Mouse (Mus musculus) midbrain, embryonic 15.5 days (tissue): ENCODE data around the gene Atl2. TPM values are rescaled to one million over a fixed set of nuclear protein-coding genes. Genes with fewer than 3 reads are reported as not detected.

Source experiments
- ATAC-seq: fragments of 200-750 bp; cut with Nextera tagmentation; replicated peaks from 2 replicates; pipeline ENCODE4 v1.8.0; 2017; ENCODE audit warnings: moderate TSS enrichment
- H3K27ac ChIP-seq: fragments of 300-500 bp; sonication (generic); 2 replicates; pipeline ENCODE4 v1.5.1; 2015; ENCODE audit warnings: mild to moderate bottlenecking, inconsistent platforms
- H3K27me3 ChIP-seq: fragments of 300-500 bp; sonication (generic); replicated peaks from 2 replicates; pipeline ENCODE4 v1.6.1; 2015; ENCODE audit warnings: inconsistent platforms
- H3K36me3 ChIP-seq: fragments of 300-500 bp; sonication (generic); replicated peaks from 2 replicates; pipeline ENCODE4 v1.6.1; 2015; ENCODE audit warnings: inconsistent platforms
- H3K4me1 ChIP-seq: fragments of 300-500 bp; sonication (generic); 2 replicates; pipeline ENCODE4 v1.6.1; 2015; ENCODE audit warnings: inconsistent platforms
- H3K4me2 ChIP-seq: fragments of 300-500 bp; sonication (generic); 2 replicates; pipeline ENCODE4 v1.6.1; 2015; ENCODE audit warnings: inconsistent platforms, mild to moderate bottlenecking, moderate library complexity
- H3K4me3 ChIP-seq: fragments of 300-500 bp; sonication (generic); 2 replicates; pipeline ENCODE4 v1.5.1; 2015; ENCODE audit warnings: mild to moderate bottlenecking, inconsistent platforms
- H3K9ac ChIP-seq: fragments of 300-500 bp; sonication (generic); 2 replicates; pipeline ENCODE4 v1.6.1; 2015; ENCODE audit warnings: mild to moderate bottlenecking, inconsistent platforms
- H3K9me3 ChIP-seq: fragments of 300-500 bp; sonication (generic); 2 replicates; pipeline ENCODE4 v1.6.1; 2016; ENCODE audit warnings: inconsistent platforms
- WGBS: fragments of 180-500 bp; shearing (Covaris S2); methylation state at CpG from one replicate; pipeline ENCODE4 v1.1.7; 2015; ENCODE audit warnings: mixed read lengths; 5-methylcytosine and 5-hydroxymethylcytosine counted together
- polyA plus RNA-seq: library from polyadenylated mRNA; unstranded; fragments of >200 nt; fragmentation: Nextera tagmentation; extraction: Ambion mirVana; gene quantifications from 2 replicates; pipeline ENCODE4 v1.2.1, GENCODE M21; 2015

The Atl2 gene
- polyA plus RNA-seq, 1 experiment from 2014 or later: 35.7 TPM

GRCm38 (mm10) chr17:79894054-79894453 lies 1.9 kb downstream of the Atl2 start:
- Histone ChIP-seq H3K4me3 (peak overlapping the region; percentile 82; the same call in 1 of the 2 replicates), H3K36me3 (no peaks in the 10 kb centered on the region), H3K4me2 (peak overlapping the region; percentile 81), H3K9me3 (no peaks in the 10 kb centered on the region), H3K9ac (no peak overlapping the region), H3K4me1 (peaks cover 22% of the 10 kb centered on the region), H3K27ac (no peak overlapping the region), H3K27me3 (peaks cover 11% of the 10 kb centered on the region; the same call in 1 of the 2 replicates)
- WGBS: 69% methylated on average over 4 of the region's 4 CpGs
- ATAC-seq: no peak

GRCm38 (mm10) chr17:79891944-79892343 lies 4.0 kb downstream of the Atl2 start:
- Histone ChIP-seq H3K27ac (no peak overlapping the region), H3K36me3 (no peaks in the 10 kb centered on the region), H3K4me2 (no peak overlapping the region), H3K4me3 (no peak overlapping the region), H3K9ac (no peak overlapping the region), H3K9me3 (no peaks in the 10 kb centered on the region), H3K27me3 (0 out of 2 replicates have a peak, but pooled peaks cover 4% of the 10 kb centered on the region), H3K4me1 (peaks cover 25% of the 10 kb centered on the region)
- no peak for ATAC-seq
- WGBS: 58% methylated on average over 7 of the region's 7 CpGs

DNA sequence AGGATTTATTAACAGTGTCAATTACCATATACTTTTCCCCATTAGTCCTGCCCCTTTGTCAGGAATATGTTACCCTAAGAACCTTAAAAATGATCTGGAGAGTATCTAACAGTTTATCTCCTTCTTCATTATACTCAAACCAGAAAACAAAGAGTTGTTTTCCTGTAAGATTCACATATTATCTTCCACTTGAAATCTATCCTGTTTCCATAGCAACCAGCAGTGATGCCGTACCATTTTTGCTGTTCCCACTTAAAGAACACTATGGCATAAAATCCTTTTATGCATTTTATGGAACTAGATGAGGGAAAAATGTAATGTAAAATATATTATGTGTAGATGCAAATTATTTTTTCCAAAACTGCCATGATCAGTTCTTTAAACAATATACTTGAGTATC lies 8.0 kb downstream of the Atl2 start:
- H3K9me3 ChIP-seq: no peaks in the 10 kb centered on the region
- no peak overlapping the region for H3K4me2 ChIP-seq
- H3K27ac ChIP-seq: no peak overlapping the region
- H3K4me3 ChIP-seq: no peak overlapping the region
- H3K27me3 ChIP-seq: no peaks in the 10 kb centered on the region
- H3K4me1 ChIP-seq: peaks cover 4% of the 10 kb centered on the region; the same call in 1 of the 2 replicates
- no peaks in the 10 kb centered on the region for H3K36me3 ChIP-seq
- H3K9ac ChIP-seq: no peak overlapping the region
- no peak for ATAC-seq
- 18% methylated on average over 1 of the region's 1 CpGs for WGBS

GRCm38 (mm10) chr17:79883198-79883597 lies 12.7 kb downstream of the Atl2 start:
- Histone ChIP-seq H3K9ac (no peak overlapping the region), H3K9me3 (no peaks in the 10 kb centered on the region), H3K36me3 (no peaks in the 10 kb centered on the region), H3K4me1 (peaks cover 3% of the 10 kb centered on the region; the same call in 1 of the 2 replicates), H3K27me3 (no peaks in the 10 kb centered on the region), H3K4me2 (no peak overlapping the region), H3K4me3 (no peak overlapping the region), H3K27ac (no peak overlapping the region)
- ATAC-seq: no peak
- WGBS: 66% methylated on average over 4 of the region's 4 CpGs

DNA sequence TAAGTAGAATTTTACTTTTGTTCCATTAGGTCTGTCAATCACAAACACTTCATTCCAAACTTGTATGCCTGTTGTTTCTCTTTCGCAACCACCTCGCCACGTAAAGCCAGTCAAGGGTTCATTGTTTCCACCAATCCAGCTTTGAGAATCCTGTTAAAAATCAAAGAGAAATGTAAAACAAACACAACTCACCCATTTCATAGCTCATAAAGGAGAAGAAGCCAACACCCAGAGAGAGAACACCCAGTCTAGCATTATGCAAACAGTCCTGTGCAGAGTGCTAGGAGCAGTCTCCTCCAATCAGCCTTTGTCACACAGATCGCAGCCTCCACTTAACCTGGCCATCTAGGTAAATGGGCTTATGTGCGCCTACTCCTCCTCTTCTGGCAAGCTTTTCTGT lies 30.9 kb downstream of the Atl2 start:
- 83% methylated on average over 5 of the region's 5 CpGs for WGBS
- peaks cover 16% of the 10 kb centered on the region for H3K36me3 ChIP-seq
- no peaks in the 10 kb centered on the region for H3K9me3 ChIP-seq
- no peak overlapping the region for H3K4me3 ChIP-seq
- H3K27ac ChIP-seq: no peak overlapping the region
- no peaks in the 10 kb centered on the region for H3K4me1 ChIP-seq
- H3K27me3 ChIP-seq: no peaks in the 10 kb centered on the region
- no peak overlapping the region for H3K4me2 ChIP-seq
- ATAC-seq: no peak
- H3K9ac ChIP-seq: no peak overlapping the region

GRCm38 (mm10) chr17:79864503-79864902 lies 31.4 kb downstream of the Atl2 start:
- H3K27ac ChIP-seq: no peak overlapping the region
- H3K4me3 ChIP-seq: no peak overlapping the region
- ATAC-seq: no peak
- H3K36me3 ChIP-seq: peaks cover 18% of the 10 kb centered on the region
- no peak overlapping the region for H3K4me2 ChIP-seq
- no peak overlapping the region for H3K9ac ChIP-seq
- no peaks in the 10 kb centered on the region for H3K9me3 ChIP-seq
- no peaks in the 10 kb centered on the region for H3K27me3 ChIP-seq
- no peaks in the 10 kb centered on the region for H3K4me1 ChIP-seq
- 59% methylated on average over 8 of the region's 8 CpGs for WGBS

GRCm38 (mm10) chr17:79862038-79862437 lies 33.9 kb downstream of the Atl2 start:
- no peak overlapping the region for H3K27ac ChIP-seq
- 85% methylated on average over 1 of the region's 1 CpGs for WGBS
- no peak overlapping the region for H3K9ac ChIP-seq
- H3K9me3 ChIP-seq: no peaks in the 10 kb centered on the region
- peaks cover 30% of the 10 kb centered on the region for H3K36me3 ChIP-seq
- no peak overlapping the region for H3K4me2 ChIP-seq
- H3K27me3 ChIP-seq: no peaks in the 10 kb centered on the region
- no peak; the same call in 1 of the 2 replicates for ATAC-seq
- H3K4me1 ChIP-seq: no peaks in the 10 kb centered on the region
- no peak overlapping the region for H3K4me3 ChIP-seq

- Histone ChIP-seq H3K4me2 (no peak overlapping the region), H3K36me3 (peaks cover 32% of the 10 kb centered on the region), H3K9me3 (no peaks in the 10 kb centered on the region), H3K4me3 (no peak overlapping the region), H3K27me3 (no peaks in the 10 kb centered on the region), H3K9ac (no peak overlapping the region), H3K27ac (no peak overlapping the region), H3K4me1 (no peaks in the 10 kb centered on the region)
- 85% methylated on average over 8 of the region's 8 CpGs for WGBS
- no peak for ATAC-seq
These were observed 40.4 kb downstream of the Atl2 start for GRCm38 (mm10) chr17:79855533-79855932.

- H3K27ac ChIP-seq: no peak overlapping the region
- WGBS: 89% methylated on average over 5 of the region's 5 CpGs
- no peak for ATAC-seq
These were observed 47.5 kb downstream of the Atl2 start for GRCm38 (mm10) chr17:79848385-79848784.

DNA sequence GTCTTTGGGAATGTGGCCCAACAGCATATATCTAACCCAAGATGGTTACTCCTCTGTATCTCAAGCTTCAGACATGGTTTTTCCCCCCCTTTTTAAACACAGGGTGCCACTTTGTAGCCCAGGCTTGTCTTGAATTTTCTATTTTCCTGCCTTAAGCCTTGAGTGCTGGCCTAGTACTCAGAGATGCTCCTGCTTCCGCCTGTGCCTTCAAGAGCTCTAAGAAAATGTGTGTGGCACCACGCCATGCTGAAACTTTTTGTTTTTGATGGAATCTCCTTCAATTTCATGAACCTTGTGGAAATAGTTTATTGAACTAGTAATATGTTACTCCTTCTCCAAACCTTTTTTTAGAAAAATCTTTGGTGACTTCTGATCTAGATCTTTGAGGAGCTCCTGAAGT lies 49.7 kb downstream of the Atl2 start:
- WGBS: 94% methylated on average over 2 of the region's 2 CpGs
- no peak for ATAC-seq

More at GRCm38 (mm10) chr17:79848385-79848784, 47.5 kb downstream of the Atl2 start:
- peaks cover 7% of the 10 kb centered on the region; the same call in 1 of the 2 replicates for H3K36me3 ChIP-seq
- no peaks in the 10 kb centered on the region for H3K4me1 ChIP-seq
- no peak overlapping the region for H3K4me3 ChIP-seq
- H3K9me3 ChIP-seq: no peaks in the 10 kb centered on the region
- no peak overlapping the region for H3K4me2 ChIP-seq
- H3K27me3 ChIP-seq: no peaks in the 10 kb centered on the region
- no peak overlapping the region for H3K9ac ChIP-seq

DNA sequence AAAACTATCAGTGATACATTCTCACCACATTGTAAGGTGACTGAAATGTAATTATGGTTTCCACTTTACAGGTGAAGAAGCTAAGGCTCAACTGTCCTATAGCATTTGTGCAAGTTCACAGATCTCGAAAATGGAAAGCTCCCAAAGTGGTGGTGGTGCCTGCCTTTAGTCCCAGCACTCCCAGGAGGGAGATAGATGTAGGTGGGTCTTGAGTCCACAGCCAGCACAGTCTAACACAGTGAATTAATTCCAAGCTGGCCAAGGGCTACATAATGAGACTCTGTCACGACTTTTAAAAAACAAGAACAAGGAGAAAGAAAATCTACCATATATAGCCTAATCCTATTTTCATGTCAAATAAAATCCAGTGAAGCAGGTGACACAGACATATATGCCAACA lies 50.2 kb downstream of the Atl2 start:
- Histone ChIP-seq H3K9me3 (no peaks in the 10 kb centered on the region), H3K9ac (no peak overlapping the region), H3K4me3 (no peak overlapping the region), H3K4me2 (no peak overlapping the region), H3K27ac (no peak overlapping the region), H3K36me3 (peaks cover 3% of the 10 kb centered on the region; the same call in 1 of the 2 replicates), H3K4me1 (no peaks in the 10 kb centered on the region), H3K27me3 (no peaks in the 10 kb centered on the region)
- no peak for ATAC-seq
- WGBS: 73% methylated on average over 2 of the region's 2 CpGs

More for the DNA sequence above, 49.7 kb downstream of the Atl2 start:
- H3K27me3 ChIP-seq: no peaks in the 10 kb centered on the region
- no peak overlapping the region for H3K27ac ChIP-seq
- H3K9ac ChIP-seq: no peak overlapping the region
- no peaks in the 10 kb centered on the region for H3K4me1 ChIP-seq
- peaks cover 3% of the 10 kb centered on the region; the same call in 1 of the 2 replicates for H3K36me3 ChIP-seq
- no peak overlapping the region for H3K4me2 ChIP-seq
- H3K4me3 ChIP-seq: no peak overlapping the region
- H3K9me3 ChIP-seq: no peaks in the 10 kb centered on the region

GRCm38 (mm10) chr17:79840254-79841238 lies 55.4 kb downstream of the Atl2 start:
- Histone ChIP-seq H3K36me3 (no peaks in the 10 kb centered on the region), H3K27me3 (no peaks in the 10 kb centered on the region), H3K4me1 (no peaks in the 10 kb centered on the region), H3K4me3 (no peak overlapping the region), H3K27ac (no peak overlapping the region), H3K9ac (no peak overlapping the region), H3K4me2 (no peak overlapping the region), H3K9me3 (no peaks in the 10 kb centered on the region)
- ATAC-seq: peak; percentile 91
- WGBS: 42% methylated on average over 7 of the region's 7 CpGs
